In genomic region chr10:117829472-117830155, GRCm38 (mm10) we compare ENCODE assay signal across 21 mouse cellular contexts. TPM values are rescaled to one million over a fixed set of nuclear protein-coding genes. Genes with fewer than 3 reads are reported as not detected.
DNase-seq lines count a peak whose midpoint lies in the region; ATAC-seq and TF ChIP-seq lines count a peak whose summit lies in the region.
"Had no signal": no experiment of that assay in that cellular context is flagged by ENCODE, and none has a peak within 500 bp of the region (broad histone marks: within the 10 kb centered on the region; RNA-seq: fewer than 3 reads in every experiment).

No protein-coding gene starts in this region.

- peaks cover 48% of the 10 kb centered on the region for H3K36me3 ChIP-seq in heart, adult 2 months (ENCODE audit: control insufficient read depth, insufficient read depth, low read length)
- H3K36me3 ChIP-seq in megakaryocyte, embryonic 14.5 days (replicated peaks; ENCODE audit: low read length), result peaks cover 98% of the 10 kb centered on the region
- H3K36me3 ChIP-seq in forebrain, embryonic 16.5 days (ENCODE audit: control insufficient read depth, insufficient read depth), result no peaks in the 10 kb centered on the region
- H3K36me3 ChIP-seq: liver, embryonic 15.5 days; midbrain, embryonic 15.5 days had no signal

- TF ChIP-seq EP300 in heart, adult 2 months (IDR thresholded peaks at IDR 0.05; ENCODE audit: insufficient read depth, low read depth, low read length), result no peak

- H3K9me3 ChIP-seq in megakaryocyte, embryonic 14.5 days, result no peaks in the 10 kb centered on the region
- no peaks in the 10 kb centered on the region for H3K9me3 ChIP-seq in forebrain, embryonic 16.5 days (ENCODE audit: control insufficient read depth, low read length)
- H3K9me3 ChIP-seq: embryonic facial prominence, embryonic 13.5 days; liver, embryonic 15.5 days; midbrain, embryonic 15.5 days had no signal

- H3K9ac ChIP-seq in heart, adult 2 months (ENCODE audit: low read depth, low read length), result no peak overlapping the region
- no peak overlapping the region for H3K9ac ChIP-seq in forebrain, embryonic 16.5 days (replicated peaks; ENCODE audit: low read depth, low read length)
- H3K9ac ChIP-seq: embryonic facial prominence, embryonic 13.5 days; forebrain, postnatal 0 days; hindbrain, embryonic 14.5 days; liver, embryonic 15.5 days; midbrain, embryonic 15.5 days had no signal

- intact Hi-C loops in heart, adult 2 months (cut with DNase I), result loop anchor here (2.0 kb wide), 1 partner anchor 13 kb away; no protein-coding TSS in a partner anchor

- ATAC-seq in activated CD4-positive, CD25-positive, alpha-beta regulatory T cell, adult 4 months, result peak; percentile 79
- no peak for ATAC-seq in forebrain, embryonic 16.5 days
- ATAC-seq: forebrain, postnatal 0 days; intestine, postnatal 0 days; midbrain, embryonic 15.5 days had no signal

- no peak for TF ChIP-seq POLR2A in heart, adult 2 months (IDR thresholded peaks at IDR 0.05; ENCODE audit: insufficient read depth, low read depth, low read length)

- H3K4me1 ChIP-seq in heart, adult 2 months (ENCODE audit: control insufficient read depth, insufficient read depth, low read length), result peaks cover 35% of the 10 kb centered on the region
- H3K4me1 ChIP-seq in megakaryocyte, embryonic 14.5 days, result peaks cover 97% of the 10 kb centered on the region
- H3K4me1 ChIP-seq in forebrain, embryonic 16.5 days (replicated peaks; ENCODE audit: control insufficient read depth, insufficient read depth, low read length), result no peaks in the 10 kb centered on the region

- H3K27ac ChIP-seq in heart, adult 2 months, result no peak overlapping the region
- H3K27ac ChIP-seq in forebrain, embryonic 16.5 days (ENCODE audit: low read length), result no peak overlapping the region
- H3K27ac ChIP-seq: embryonic facial prominence, embryonic 13.5 days; hindbrain, embryonic 14.5 days; kidney, postnatal 0 days; layer of hippocampus, adult 2 months; liver, embryonic 15.5 days; macrophage; midbrain, embryonic 15.5 days had no signal

- TF ChIP-seq CTCF in heart, adult 2 months (IDR thresholded peaks at IDR 0.05), result no peak

- H3K4me2 ChIP-seq in forebrain, embryonic 16.5 days (ENCODE audit: low read length), result no peak overlapping the region
- H3K4me2 ChIP-seq: embryonic facial prominence, embryonic 13.5 days; heart, embryonic 11.5 days; hindbrain, embryonic 14.5 days; liver, embryonic 15.5 days; midbrain, embryonic 15.5 days had no signal

- 70% methylated on average over 7 of the region's 7 CpGs for WGBS in heart, adult 2 months
- WGBS in forebrain, embryonic 16.5 days, result 93% methylated on average over 7 of the region's 7 CpGs

- H3K4me3 ChIP-seq in heart, adult 2 months, result no peak overlapping the region
- peak overlapping the region; percentile 89 for H3K4me3 ChIP-seq in megakaryocyte, embryonic 14.5 days (replicated peaks)
- no peak overlapping the region for H3K4me3 ChIP-seq in forebrain, embryonic 16.5 days (replicated peaks; ENCODE audit: low read length)
- H3K4me3 ChIP-seq: embryonic facial prominence, embryonic 13.5 days; layer of hippocampus, adult 2 months; liver, embryonic 15.5 days; midbrain, embryonic 15.5 days had no signal

- peak; percentile 89 for DNase-seq in heart, adult 11 months
- no peak for DNase-seq in heart, adult 2 months
- DNase-seq in A20 (ENCODE audit: low read depth, low spot score), result peak; percentile 76
- no peak for DNase-seq in embryo, embryonic 11 days
- no peak for DNase-seq in cerebellum, adult 11 months
- DNase-seq: cerebellum, adult 11-12 months; forebrain, postnatal 0 days; heart, postnatal 14 days; thymus, postnatal 4 days had no signal

- H3K79me2 ChIP-seq in heart, adult 2 months (replicated peaks; ENCODE audit: control insufficient read depth, insufficient read depth, low read length), result peaks cover 10% of the 10 kb centered on the region

- H3K27me3 ChIP-seq in heart, adult 2 months (ENCODE audit: control insufficient read depth, insufficient read depth, low read length), result no peaks in the 10 kb centered on the region
- H3K27me3 ChIP-seq in megakaryocyte, embryonic 14.5 days (replicated peaks), result no peaks in the 10 kb centered on the region
- H3K27me3 ChIP-seq in forebrain, embryonic 16.5 days (replicated peaks; ENCODE audit: control insufficient read depth, insufficient read depth, low read length), result no peaks in the 10 kb centered on the region
- H3K27me3 ChIP-seq: embryonic facial prominence, embryonic 13.5 days; liver, embryonic 15.5 days; midbrain, embryonic 15.5 days had no signal

RNA-seq across cellular contexts. Expression of gene Rap1b, which starts 16.2 kb away (rescaled TPM):
- total RNA-seq in heart, adult 2 months (2021), result 10 to 100 TPM; 48.0 to 53.4 TPM
- 23.4 and 47.4 TPM in 2 replicates for polyA plus RNA-seq in heart, adult 2 months (2012; rRNA removed)
- 100 to 1,000 TPM in 1 of 2 experiments, 10 to 100 TPM in 1; 83.0 to 107 TPM for polyA plus RNA-seq in activated CD4-positive, CD25-positive, alpha-beta regulatory T cell, adult 4 months (2017; shearing (Covaris generic))
- polyA plus RNA-seq in megakaryocyte, embryonic 14.5 days (2012; ENCODE audit: insufficient read depth, low replicate concordance), result 87.7 and 210 TPM in 2 replicates
- 145 and 155 TPM in 2 replicates for polyA plus RNA-seq in forebrain, embryonic 16.5 days (2015; fragmentation: Nextera tagmentation; extraction: Ambion mirVana)

RNA-seq across cellular contexts. Expression of gene Nup107, which starts 37.1 kb away (rescaled TPM):
- total RNA-seq in heart, adult 2 months (2021), result 1 to 10 TPM; 7.0 to 8.6 TPM
- 4.9 and 6.7 TPM in 2 replicates for polyA plus RNA-seq in heart, adult 2 months (2012; rRNA removed)
- polyA plus RNA-seq in activated CD4-positive, CD25-positive, alpha-beta regulatory T cell, adult 4 months (2017; shearing (Covaris generic)), result 10 to 100 TPM; 45.3 to 51.8 TPM
- polyA plus RNA-seq in megakaryocyte, embryonic 14.5 days (2012; ENCODE audit: insufficient read depth, low replicate concordance), result 10.8 TPM in 1 of 2 replicates, not detected in the other
- polyA plus RNA-seq in forebrain, embryonic 16.5 days (2015; fragmentation: Nextera tagmentation; extraction: Ambion mirVana), result 57.9 and 65.5 TPM in 2 replicates

Comparison
In these comparisons a context has a peak if more than half of its experiments do, and no peak if none do; other contexts are left out.
1. DNase-seq: peak in heart, adult 11 months (single experiment) and A20 (single experiment); none in heart, adult 2 months (0 of 2), embryo, embryonic 11 days (single experiment) and cerebellum, adult 11 months (single experiment).